Mouse (Mus musculus): ENCODE measurements around the gene Sdhaf1.

The Sdhaf1 gene

GRCm38 (mm10) chr7:30323795-30324194, at the start of gene Sdhaf1:
Sdhaf1 (minus strand) TSS chr7:30323895.
- DNase-seq (ENCODE audit: low spot score) = no peak

- no peak for DNase-seq (ENCODE audit: low spot score)
Measured at GRCm38 (mm10) chr7:30367466-30367865, 43.8 kb upstream of the Sdhaf1 start.

- no peak for DNase-seq (ENCODE audit: low spot score)
Measured at GRCm38 (mm10) chr7:30363344-30363738, 39.6 kb upstream of the Sdhaf1 start.

- no peak for DNase-seq (ENCODE audit: low spot score)
Measured at GRCm38 (mm10) chr7:30362652-30363343, 39.1 kb upstream of the Sdhaf1 start, which contains the start of gene Lrfn3. Lrfn3 (minus strand) TSS chr7:30362772.

- DNase-seq (ENCODE audit: low spot score) = no peak
Measured at GRCm38 (mm10) chr7:30360028-30360427, 36.3 kb upstream of the Sdhaf1 start.

- no peak for DNase-seq (ENCODE audit: low spot score)
Measured at GRCm38 (mm10) chr7:30359276-30359865, 35.7 kb upstream of the Sdhaf1 start.

GRCm38 (mm10) chr7:30358378-30359186, 34.9 kb upstream of the Sdhaf1 start:
- DNase-seq (ENCODE audit: low spot score) = no peak

- no peak for DNase-seq (ENCODE audit: low spot score)
Measured at GRCm38 (mm10) chr7:30354059-30354458, 30.4 kb upstream of the Sdhaf1 start.

GRCm38 (mm10) chr7:30353279-30353822, 29.7 kb upstream of the Sdhaf1 start:
- DNase-seq (ENCODE audit: low spot score) = peak; percentile 73

- DNase-seq (ENCODE audit: low spot score) = peak; percentile 59
Measured at GRCm38 (mm10) chr7:30347828-30348227, 24.1 kb upstream of the Sdhaf1 start.

GRCm38 (mm10) chr7:30346635-30347379, 23.1 kb upstream of the Sdhaf1 start:
- peak; percentile 71 for DNase-seq (ENCODE audit: low spot score)

GRCm38 (mm10) chr7:30339432-30340109, 15.9 kb upstream of the Sdhaf1 start:
- no peak for DNase-seq (ENCODE audit: low spot score)

- DNase-seq (ENCODE audit: low spot score) = peak; percentile 82
Measured at GRCm38 (mm10) chr7:30336384-30336783, 12.7 kb upstream of the Sdhaf1 start.

GRCm38 (mm10) chr7:30335688-30336087, 12.0 kb upstream of the Sdhaf1 start:
- DNase-seq (ENCODE audit: low spot score) = no peak

- no peak for DNase-seq (ENCODE audit: low spot score)
Measured at GRCm38 (mm10) chr7:30334563-30334962, 10.9 kb upstream of the Sdhaf1 start.

- no peak for DNase-seq (ENCODE audit: low spot score)
Measured at GRCm38 (mm10) chr7:30333436-30333835, 9.7 kb upstream of the Sdhaf1 start.

- no peak for DNase-seq (ENCODE audit: low spot score)
Measured at GRCm38 (mm10) chr7:30332622-30333259, 9.0 kb upstream of the Sdhaf1 start.

GRCm38 (mm10) chr7:30331887-30332286, 8.2 kb upstream of the Sdhaf1 start:
- DNase-seq (ENCODE audit: low spot score) = peak; percentile 47

GRCm38 (mm10) chr7:30328379-30328778, 4.7 kb upstream of the Sdhaf1 start:
- no peak for DNase-seq (ENCODE audit: low spot score)

- DNase-seq (ENCODE audit: low spot score) = no peak
Measured at GRCm38 (mm10) chr7:30327140-30327539, 3.4 kb upstream of the Sdhaf1 start.

GRCm38 (mm10) chr7:30326427-30326826, 2.7 kb upstream of the Sdhaf1 start:
- no peak for DNase-seq (ENCODE audit: low spot score)
